Mouse (Mus musculus) liver, embryonic 16.5 days (tissue): ENCODE data around the gene Abcc2. TPM values are rescaled to one million over a fixed set of nuclear protein-coding genes. Genes with fewer than 3 reads are reported as not detected.
A peak's percentile ranks its signal among the peaks of the same experiment; 100 is the strongest.

Source experiments
- ATAC-seq: fragments of 200-750 bp; cut with Nextera tagmentation; 2 replicates; pipeline ENCODE4 v1.8.0; 2017; ENCODE audit warnings: low read depth, mild to moderate bottlenecking, moderate number of reproducible peaks, moderate library complexity
- H3K27ac ChIP-seq: fragments of 300-500 bp; sonication (generic); 2 replicates; pipeline ENCODE4 v1.5.1; 2014; ENCODE audit warnings: mild to moderate bottlenecking, low read length
- H3K27me3 ChIP-seq: fragments of 300-500 bp; sonication (generic); 2 replicates; pipeline ENCODE4 v1.6.1; 2014; ENCODE audit warnings: low read depth, low read length, mixed read lengths; ENCODE audit not compliant: control insufficient read depth, insufficient read depth
- H3K36me3 ChIP-seq: fragments of 300-500 bp; sonication (generic); 2 replicates; pipeline ENCODE4 v1.6.1; 2014; ENCODE audit warnings: mild to moderate bottlenecking; ENCODE audit not compliant: control insufficient read depth, insufficient read depth
- H3K4me1 ChIP-seq: fragments of 300-500 bp; sonication (generic); 2 replicates; pipeline ENCODE4 v1.6.1; 2014; ENCODE audit warnings: low read depth, low read length, mixed read lengths; ENCODE audit not compliant: control insufficient read depth
- H3K4me2 ChIP-seq: fragments of 300-500 bp; sonication (generic); 2 replicates; pipeline ENCODE4 v1.6.1; 2014; ENCODE audit warnings: low read depth, low read length, mixed read lengths
- H3K4me3 ChIP-seq: fragments of 300-500 bp; sonication (generic); 2 replicates; pipeline ENCODE4 v1.5.1; 2014; ENCODE audit warnings: low read depth, mild to moderate bottlenecking, low read length
- H3K9ac ChIP-seq: fragments of 300-500 bp; sonication (generic); 2 replicates; pipeline ENCODE4 v1.6.1; 2014; ENCODE audit warnings: low read depth, low read length
- H3K9me3 ChIP-seq: fragments of 300-500 bp; sonication (generic); replicated peaks from 2 replicates; pipeline ENCODE4 v1.6.1; 2016; ENCODE audit warnings: low read length; ENCODE audit not compliant: control insufficient read depth
- WGBS: fragments of 180-500 bp; shearing (Covaris S2); extraction: QIAGEN DNeasy Blood & Tissue Kit; methylation state at CpG from one replicate; pipeline ENCODE4 v1.1.7; 2014; ENCODE audit not compliant: insufficient replicate concordance; 5-methylcytosine and 5-hydroxymethylcytosine counted together
- polyA plus RNA-seq: library from polyadenylated mRNA; unstranded; fragments of >200 nt; fragmentation: Nextera tagmentation; extraction: Ambion mirVana; gene quantifications from 2 replicates; pipeline ENCODE4 v1.2.1, GENCODE M21; 2015

Abcc2 gene
- 10.7 and 13.6 TPM in 2 replicates for polyA plus RNA-seq

DNA sequence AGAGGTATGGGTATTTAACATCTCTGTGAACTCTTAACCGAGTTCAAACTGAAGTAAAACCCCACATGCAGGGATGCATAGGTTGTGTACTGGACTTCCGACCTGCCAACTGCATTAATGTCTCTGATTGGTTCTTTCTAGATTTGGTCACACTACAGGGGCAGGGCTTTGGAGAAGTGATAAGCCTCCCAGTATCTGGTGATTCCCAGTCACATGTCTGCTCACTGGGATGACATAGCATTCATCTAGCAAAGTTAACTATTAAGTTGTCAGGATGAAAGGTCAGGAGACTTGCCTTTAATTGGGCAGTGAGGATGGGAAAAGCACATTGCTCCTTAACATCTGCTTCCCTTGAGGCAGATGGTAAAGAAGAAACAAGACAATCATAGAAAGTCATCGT, at the start of gene Abcc2:
TSS of gene Abcc2 (plus strand) at position 213 of the 400 bp plus-strand sequence.
- H3K4me2 ChIP-seq: no peak within 1 kb of the TSS
- 0 out of 2 replicates have a peak within 1 kb of the TSS, but pooled peaks have one; percentile 2 for H3K9ac ChIP-seq
- ATAC-seq: peak; percentile 91
- peak within 1 kb of the TSS; percentile 30 for H3K4me3 ChIP-seq
- H3K36me3 ChIP-seq: no peaks in the 10 kb centered on the region
- no peaks in the 10 kb centered on the region for H3K27me3 ChIP-seq
- peak within 1 kb of the TSS; percentile 58; the same call in 1 of the 2 replicates for H3K27ac ChIP-seq
- 50% methylated on average over 3 of the region's 3 CpGs for WGBS
- no peaks in the 10 kb centered on the region for H3K9me3 ChIP-seq
- H3K4me1 ChIP-seq: no peaks in the 10 kb centered on the region

- H3K4me3 ChIP-seq: no peak overlapping the region
- no peak for ATAC-seq
- H3K27me3 ChIP-seq: no peaks in the 10 kb centered on the region
- 88% methylated on average over 10 of the region's 10 CpGs for WGBS
- H3K4me1 ChIP-seq: no peaks in the 10 kb centered on the region
- H3K36me3 ChIP-seq: peaks cover 40% of the 10 kb centered on the region
- no peaks in the 10 kb centered on the region for H3K9me3 ChIP-seq
- H3K27ac ChIP-seq: no peak overlapping the region
- H3K4me2 ChIP-seq: no peak overlapping the region
- H3K9ac ChIP-seq: no peak overlapping the region
Measured at GRCm38 (mm10) chr19:43738409-43738808, 43.6 kb upstream of the Abcc2 start.

- Histone ChIP-seq H3K27me3 (no peaks in the 10 kb centered on the region), H3K9me3 (no peaks in the 10 kb centered on the region), H3K9ac (no peak overlapping the region), H3K4me3 (no peak overlapping the region), H3K36me3 (peaks cover 46% of the 10 kb centered on the region), H3K4me1 (no peaks in the 10 kb centered on the region), H3K4me2 (no peak overlapping the region), H3K27ac (no peak overlapping the region)
- 87% methylated on average over 7 of the region's 7 CpGs for WGBS
- ATAC-seq: no peak
Measured at GRCm38 (mm10) chr19:43743401-43743800, 38.6 kb upstream of the Abcc2 start.

DNA sequence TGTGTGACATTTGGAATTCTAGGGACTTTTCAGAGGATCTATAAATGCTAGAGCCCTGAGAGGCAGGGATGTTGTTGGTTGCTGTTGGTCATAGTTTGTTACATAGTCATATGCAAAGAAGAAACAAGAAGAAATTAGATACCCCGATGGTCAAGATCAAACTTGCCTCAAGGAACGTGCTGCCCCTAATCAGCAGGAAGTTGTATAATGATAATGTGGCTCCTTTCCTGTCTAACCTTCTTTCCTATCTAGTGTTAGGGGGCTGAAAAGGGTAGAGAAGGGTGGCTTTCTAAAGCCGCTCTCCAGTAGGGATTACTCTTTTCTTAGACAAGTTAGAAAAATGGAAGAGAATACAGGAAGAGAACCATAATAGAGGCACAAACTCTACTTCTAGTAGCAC, 36.3 kb upstream of the Abcc2 start:
- no peak for ATAC-seq
- Histone ChIP-seq H3K27ac (no peak overlapping the region), H3K9ac (no peak overlapping the region), H3K4me3 (no peak overlapping the region), H3K9me3 (no peaks in the 10 kb centered on the region), H3K4me1 (no peaks in the 10 kb centered on the region), H3K27me3 (no peaks in the 10 kb centered on the region), H3K4me2 (no peak overlapping the region), H3K36me3 (peaks cover 35% of the 10 kb centered on the region)
- WGBS: 43% methylated on average over 3 of the region's 3 CpGs

- Histone ChIP-seq H3K27ac (no peak overlapping the region), H3K9me3 (no peaks in the 10 kb centered on the region), H3K36me3 (peaks cover 25% of the 10 kb centered on the region), H3K27me3 (no peaks in the 10 kb centered on the region), H3K4me2 (no peak overlapping the region), H3K4me1 (peaks cover 4% of the 10 kb centered on the region), H3K9ac (no peak overlapping the region), H3K4me3 (no peak overlapping the region)
- ATAC-seq: no peak
- 77% methylated on average over 4 of the region's 4 CpGs for WGBS
Measured at GRCm38 (mm10) chr19:43747877-43748276, 34.1 kb upstream of the Abcc2 start.

DNA sequence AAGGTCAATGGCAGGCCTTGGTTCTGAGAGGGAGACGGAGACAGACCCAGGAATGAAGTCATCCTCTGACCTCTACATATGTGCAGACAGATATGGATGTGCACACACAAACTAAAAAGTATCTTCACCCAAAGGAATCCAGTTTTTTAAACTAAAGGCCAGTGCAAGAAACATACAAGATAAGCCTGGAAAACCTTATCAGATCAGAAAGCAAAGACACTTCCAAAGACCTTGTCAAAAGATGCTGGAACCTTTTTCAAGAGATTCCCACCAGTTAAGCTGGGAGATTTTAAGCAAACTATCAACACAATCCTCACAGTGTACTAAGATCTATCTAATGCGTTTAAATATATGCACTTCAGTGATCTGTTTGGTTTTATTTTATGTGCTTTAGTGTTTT, 32.0 kb upstream of the Abcc2 start:
- Histone ChIP-seq H3K4me2 (no peak overlapping the region), H3K9me3 (no peaks in the 10 kb centered on the region), H3K4me1 (peaks cover 8% of the 10 kb centered on the region), H3K4me3 (no peak overlapping the region), H3K36me3 (peaks cover 17% of the 10 kb centered on the region), H3K9ac (no peak overlapping the region), H3K27ac (no peak overlapping the region), H3K27me3 (no peaks in the 10 kb centered on the region)
- WGBS: 86% methylated on average over 2 of the region's 2 CpGs
- ATAC-seq: no peak

GRCm38 (mm10) chr19:43752489-43753225, 29.3 kb upstream of the Abcc2 start, which contains the start of the genes Cutc and Cox15:
Gene Cutc, plus strand, starts transcription at chr19:43752996.
Gene Cox15, minus strand, starts transcription at chr19:43753000.
- H3K27me3 ChIP-seq: no peaks in the 10 kb centered on the region
- WGBS: under 1% methylated on average over 62 of the region's 62 CpGs
- peak within 1 kb of the TSS; percentile 96 for H3K27ac ChIP-seq
- peak; percentile 95 for ATAC-seq
- peaks cover 8% of the 10 kb centered on the region for H3K4me1 ChIP-seq
- H3K4me3 ChIP-seq: peak within 1 kb of the TSS; percentile 87
- H3K4me2 ChIP-seq: peak within 1 kb of the TSS; percentile 81
- peak within 1 kb of the TSS; percentile 89 for H3K9ac ChIP-seq
- H3K36me3 ChIP-seq: peaks cover 9% of the 10 kb centered on the region
- H3K9me3 ChIP-seq: no peaks in the 10 kb centered on the region

- H3K4me2 ChIP-seq: peak overlapping the region; percentile 81
- 2% methylated on average over 19 of the region's 24 CpGs for WGBS
- H3K9me3 ChIP-seq: no peaks in the 10 kb centered on the region
- H3K36me3 ChIP-seq: 0 out of 2 replicates have a peak, but pooled peaks cover 3% of the 10 kb centered on the region
- H3K9ac ChIP-seq: peak overlapping the region; percentile 89
- peak overlapping the region; percentile 87 for H3K4me3 ChIP-seq
- peak overlapping the region; percentile 96 for H3K27ac ChIP-seq
- ATAC-seq: peak; percentile 87
- H3K27me3 ChIP-seq: no peaks in the 10 kb centered on the region
- H3K4me1 ChIP-seq: peaks cover 8% of the 10 kb centered on the region
Measured at GRCm38 (mm10) chr19:43753226-43753835, 28.7 kb upstream of the Abcc2 start.

GRCm38 (mm10) chr19:43754237-43754636, 27.8 kb upstream of the Abcc2 start:
- H3K27me3 ChIP-seq: no peaks in the 10 kb centered on the region
- H3K27ac ChIP-seq: no peak overlapping the region
- H3K36me3 ChIP-seq: no peaks in the 10 kb centered on the region
- peaks cover 8% of the 10 kb centered on the region for H3K4me1 ChIP-seq
- no peaks in the 10 kb centered on the region for H3K9me3 ChIP-seq
- no peak overlapping the region for H3K4me3 ChIP-seq
- H3K4me2 ChIP-seq: no peak overlapping the region; the same call in 1 of the 2 replicates
- no peak for ATAC-seq
- no peak overlapping the region for H3K9ac ChIP-seq
- WGBS: 61% methylated on average over 2 of the region's 2 CpGs
